Mouse (Mus musculus): ENCODE results near the gene Immp2l. TPM values are rescaled to one million over a fixed set of nuclear protein-coding genes. Genes with fewer than 3 reads are reported as not detected.

Immp2l gene
- total RNA-seq, 2 experiments from 2014 or later = 5.2 to 8.1 TPM

- no peak for DNase-seq
These were observed 27.1 kb downstream of the Immp2l start for GRCm38 (mm10) chr12:41050945-41051344.

GRCm38 (mm10) chr12:41052897-41053296, 29.0 kb downstream of the Immp2l start:
- no peak for DNase-seq

GRCm38 (mm10) chr12:41054006-41054791, 30.3 kb downstream of the Immp2l start:
- DNase-seq = no peak

GRCm38 (mm10) chr12:41055941-41056340, 32.1 kb downstream of the Immp2l start:
- no peak for DNase-seq

GRCm38 (mm10) chr12:41063281-41063680, 39.4 kb downstream of the Immp2l start:
- DNase-seq = no peak

GRCm38 (mm10) chr12:41081843-41082242, 58.0 kb downstream of the Immp2l start:
- DNase-seq = no peak

- DNase-seq = no peak
These were observed 60.6 kb downstream of the Immp2l start for GRCm38 (mm10) chr12:41084370-41085089.

- no peak for DNase-seq
These were observed 66.1 kb downstream of the Immp2l start for GRCm38 (mm10) chr12:41089931-41090366.

- DNase-seq = no peak
These were observed 66.9 kb downstream of the Immp2l start for GRCm38 (mm10) chr12:41090771-41091170.

- DNase-seq = no peak
These were observed 67.4 kb downstream of the Immp2l start for GRCm38 (mm10) chr12:41091316-41091715.

- DNase-seq = no peak
These were observed 72.2 kb downstream of the Immp2l start for GRCm38 (mm10) chr12:41096045-41096444.

GRCm38 (mm10) chr12:41097406-41097805, 73.5 kb downstream of the Immp2l start:
- peak; percentile 45 for DNase-seq

- no peak for DNase-seq
These were observed 85.1 kb downstream of the Immp2l start for GRCm38 (mm10) chr12:41109011-41109410.

- DNase-seq = no peak
These were observed 87.6 kb downstream of the Immp2l start for GRCm38 (mm10) chr12:41111456-41111855.

- DNase-seq = no peak
These were observed 88.2 kb downstream of the Immp2l start for GRCm38 (mm10) chr12:41112137-41112536.

GRCm38 (mm10) chr12:41118358-41118757, 94.5 kb downstream of the Immp2l start:
- no peak for DNase-seq

GRCm38 (mm10) chr12:41119657-41120056, 95.8 kb downstream of the Immp2l start:
- no peak for DNase-seq

GRCm38 (mm10) chr12:41123207-41123606, 99.3 kb downstream of the Immp2l start:
- DNase-seq = no peak

GRCm38 (mm10) chr12:41134885-41135284, 111.0 kb downstream of the Immp2l start:
- DNase-seq = no peak

GRCm38 (mm10) chr12:41159543-41159942, 135.7 kb downstream of the Immp2l start:
- DNase-seq = no peak

- DNase-seq = no peak
These were observed 143.9 kb downstream of the Immp2l start for GRCm38 (mm10) chr12:41167802-41168201.

- DNase-seq = no peak
These were observed 146.2 kb downstream of the Immp2l start for GRCm38 (mm10) chr12:41170051-41170450.

- no peak for DNase-seq
These were observed 159.0 kb downstream of the Immp2l start for GRCm38 (mm10) chr12:41182856-41183255.

GRCm38 (mm10) chr12:41185060-41185459, 161.2 kb downstream of the Immp2l start:
- DNase-seq = no peak

Data from heart, postnatal 4 days (tissue).